Mouse (Mus musculus) retina, adult 2 months (tissue): ENCODE results near the gene Zfp941.
A peak's percentile ranks its signal among the peaks of the same experiment; 100 is the strongest.

ENCODE experiments used
- DNase-seq: peaks from one replicate; pipeline ENCODE4 v3.0.0-alpha.2; 2012; ENCODE audit warnings: low read depth, low spot score

Zfp941 gene

GRCm38 (mm10) chr7:140821653-140822329, at the start of gene Zfp941:
TSS of gene Zfp941 (minus strand) at chr7:140822178.
- no peak for DNase-seq

DNA sequence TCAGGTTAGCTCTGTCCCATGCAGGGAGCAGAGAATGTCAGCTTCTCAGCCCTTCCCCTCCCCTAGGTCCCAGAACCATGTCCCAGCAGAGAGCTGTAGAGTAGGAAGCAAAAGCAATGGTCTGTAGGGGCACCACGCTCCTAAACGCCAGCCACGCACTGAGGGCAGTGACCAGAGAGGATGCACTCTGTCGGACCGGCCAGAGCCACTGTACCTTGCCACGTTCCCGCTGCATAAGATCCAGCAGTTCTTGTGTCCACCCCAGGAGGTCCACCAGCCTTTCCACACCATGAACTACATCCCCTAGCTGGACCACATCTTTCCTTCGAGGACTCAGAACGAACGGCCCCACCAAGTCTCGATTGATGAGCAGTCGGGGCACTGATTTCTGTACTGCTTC, 42.8 kb upstream of the Zfp941 start:
- DNase-seq: no peak

GRCm38 (mm10) chr7:140860728-140861127, 38.8 kb upstream of the Zfp941 start:
- DNase-seq: no peak

- no peak for DNase-seq
Observed at GRCm38 (mm10) chr7:140859997-140860396, 38.0 kb upstream of the Zfp941 start.

DNA sequence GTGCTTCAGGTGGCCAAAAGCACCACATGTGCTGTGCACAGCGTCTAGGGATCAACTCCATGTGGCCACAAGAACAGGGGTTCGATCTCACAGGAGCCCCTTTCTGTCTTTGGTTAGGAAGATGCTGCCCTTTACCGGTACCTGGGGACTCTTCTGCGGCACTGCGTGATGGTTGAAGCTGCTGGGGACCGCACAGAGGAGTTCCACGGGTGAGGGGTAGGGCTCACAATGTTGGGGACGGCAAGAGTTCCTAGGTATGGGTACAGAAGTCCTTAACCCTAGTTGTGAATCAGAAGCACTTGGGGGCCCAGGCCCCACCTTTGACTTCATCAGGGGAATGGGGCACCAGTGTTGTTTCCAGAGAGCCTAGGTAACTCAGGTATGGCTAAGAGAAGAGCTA, 36.8 kb upstream of the Zfp941 start:
- no peak for DNase-seq

GRCm38 (mm10) chr7:140857550-140858505, 35.9 kb upstream of the Zfp941 start, which contains the start of gene Bet1l:
TSS of gene Bet1l (minus strand) at chr7:140857577.
- DNase-seq: no peak

DNA sequence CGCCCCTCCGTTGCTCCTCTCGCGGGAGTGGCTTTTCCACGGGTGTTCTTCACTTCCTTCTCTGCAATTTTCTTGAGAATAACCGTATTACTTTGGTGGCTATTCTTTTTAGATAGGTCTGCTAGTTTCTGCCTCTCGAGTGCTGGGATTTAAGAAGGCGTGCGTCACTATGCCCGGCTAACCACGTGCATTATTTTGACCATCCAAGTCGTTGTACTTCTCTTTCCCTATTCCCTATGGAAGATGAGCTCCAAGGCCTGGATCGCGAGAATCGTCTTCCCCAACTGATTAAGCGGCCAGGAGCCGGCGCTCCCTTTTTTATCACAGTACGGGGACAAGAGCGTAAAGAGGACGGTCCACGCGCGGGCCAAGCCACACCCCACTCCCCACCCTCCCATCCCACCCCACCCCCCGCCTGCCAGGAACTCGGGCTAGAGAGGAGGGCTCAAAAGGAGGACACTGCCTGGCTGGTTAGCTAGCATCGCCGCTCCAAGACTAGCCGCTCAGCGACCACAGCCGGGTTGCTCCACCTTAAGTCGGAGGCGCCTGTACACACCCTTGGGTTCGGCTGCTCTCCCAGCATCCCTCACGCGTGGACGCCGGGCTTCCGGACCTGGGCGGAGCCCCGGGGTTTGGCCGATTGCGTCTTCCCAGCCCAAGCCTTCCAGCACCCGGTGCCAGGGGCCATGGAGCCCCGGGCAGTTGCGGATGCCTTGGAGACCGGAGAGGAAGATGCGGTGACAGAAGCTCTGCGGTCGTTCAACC, 35.0 kb upstream of the Zfp941 start, which contains the start of gene Ric8a:
TSS of gene Ric8a (plus strand) at position 173 of the 765 bp plus-strand sequence.
- no peak for DNase-seq

- DNase-seq: peak; percentile 73
Observed at GRCm38 (mm10) chr7:140855860-140856784, 34.1 kb upstream of the Zfp941 start, which contains the start of gene Gm45785. TSS of gene Gm45785 (minus strand) at chr7:140856331.

DNA sequence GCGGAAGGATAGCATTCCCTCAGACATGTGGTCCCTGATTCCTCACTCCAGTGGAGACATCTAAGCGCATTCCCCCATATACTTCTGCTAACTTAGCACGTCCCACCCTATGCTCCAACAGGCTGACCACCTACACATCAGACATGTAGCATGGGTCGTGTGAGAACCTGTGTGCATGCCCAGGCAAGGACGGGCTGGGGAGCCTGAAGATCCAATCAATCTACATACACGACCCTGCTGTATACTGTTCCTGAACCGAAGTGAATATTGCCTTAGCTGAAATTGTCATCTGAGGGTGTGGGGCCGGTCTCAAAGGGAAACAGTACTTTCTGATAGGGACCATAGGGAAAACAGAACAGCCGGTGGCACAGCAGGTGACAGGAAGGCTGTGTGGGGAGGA, 33.2 kb upstream of the Zfp941 start:
- no peak for DNase-seq

- DNase-seq: no peak
Observed at GRCm38 (mm10) chr7:140854483-140854882, 32.5 kb upstream of the Zfp941 start.

DNA sequence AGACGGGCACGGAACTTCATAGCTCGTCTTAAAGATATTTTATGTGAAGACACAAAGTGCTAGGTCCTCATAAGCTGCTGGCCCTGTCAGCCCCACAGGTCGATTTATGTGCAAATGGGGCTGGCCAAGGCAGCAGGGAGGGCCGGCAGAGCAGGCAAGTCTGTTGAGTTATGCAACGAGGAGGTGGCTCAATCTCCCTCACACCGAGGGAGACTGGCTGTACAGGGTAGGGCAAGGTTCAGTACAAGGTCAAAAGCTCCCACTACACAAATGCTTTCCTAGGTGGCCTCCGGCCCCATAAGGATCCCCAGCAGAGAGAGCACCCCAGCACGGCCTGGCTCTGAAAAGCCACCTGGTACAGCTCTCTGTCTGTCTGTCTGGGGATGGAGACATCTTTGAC, 31.4 kb upstream of the Zfp941 start:
- DNase-seq: no peak

GRCm38 (mm10) chr7:140851916-140852315, 29.9 kb upstream of the Zfp941 start:
- no peak for DNase-seq

GRCm38 (mm10) chr7:140848591-140848990, 26.6 kb upstream of the Zfp941 start:
- no peak for DNase-seq

DNA sequence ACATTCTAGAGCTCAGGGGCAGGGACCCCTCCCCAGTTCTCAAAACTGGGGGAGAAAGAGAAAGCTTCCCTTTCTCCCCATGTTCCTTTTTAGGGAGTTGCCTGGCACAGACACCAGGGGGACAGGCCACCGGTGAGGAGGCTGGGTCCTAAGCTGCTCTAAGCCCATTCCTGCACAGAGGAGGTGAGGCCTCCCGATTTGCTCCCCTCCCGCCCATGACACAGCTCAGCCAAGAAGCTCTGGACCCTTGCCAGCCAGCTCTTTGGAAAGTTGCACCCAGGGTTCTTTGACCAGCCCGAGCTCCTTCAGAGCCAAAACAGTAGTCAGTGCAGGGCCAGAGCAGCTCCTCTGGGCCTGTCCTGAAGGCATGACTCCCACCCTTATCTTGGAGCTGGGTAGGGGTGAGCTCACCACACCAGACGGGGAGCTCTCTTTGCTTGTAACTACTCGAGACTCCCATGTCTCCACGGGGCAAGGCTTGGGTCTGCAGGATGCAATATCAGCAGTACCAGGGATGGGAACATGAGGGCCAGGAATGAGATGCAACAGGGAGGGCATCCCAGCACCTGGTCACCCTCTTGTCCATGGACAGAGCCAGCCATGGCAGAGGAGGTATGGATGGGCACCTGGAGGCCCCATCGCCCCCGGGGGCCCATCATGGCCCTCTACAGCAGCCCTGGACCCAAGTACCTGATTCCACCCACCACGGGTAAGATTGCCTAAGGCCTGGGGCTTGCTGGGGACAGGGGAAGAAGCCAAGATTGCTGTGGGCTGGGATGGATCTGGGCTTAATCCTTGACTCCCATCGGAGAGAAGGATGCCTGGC, 26.0 kb upstream of the Zfp941 start, which contains the start of gene Odf3:
TSS of gene Odf3 (plus strand) at position 51 of the 826 bp plus-strand sequence.
- no peak for DNase-seq

GRCm38 (mm10) chr7:140846676-140847075, 24.7 kb upstream of the Zfp941 start:
- no peak for DNase-seq

DNA sequence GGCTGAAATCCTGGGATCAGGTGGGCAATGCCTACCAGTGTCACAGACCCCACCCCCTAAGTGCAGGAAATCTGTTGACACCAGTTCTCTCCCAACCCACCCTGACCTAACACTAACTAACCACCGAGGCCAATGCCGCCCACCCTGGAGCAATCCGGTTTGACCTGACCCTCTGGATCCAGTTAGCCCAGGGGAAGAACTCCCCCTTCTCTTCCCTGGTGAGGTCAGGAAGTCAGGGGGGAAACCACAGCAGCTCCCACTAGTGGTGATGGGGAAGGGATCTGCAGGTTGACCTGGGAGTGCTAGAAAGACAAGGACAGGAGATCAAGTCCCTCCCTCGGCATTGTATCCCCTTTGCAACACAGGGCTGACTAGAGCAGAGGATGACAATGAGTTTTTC, 23.7 kb upstream of the Zfp941 start:
- no peak for DNase-seq

DNA sequence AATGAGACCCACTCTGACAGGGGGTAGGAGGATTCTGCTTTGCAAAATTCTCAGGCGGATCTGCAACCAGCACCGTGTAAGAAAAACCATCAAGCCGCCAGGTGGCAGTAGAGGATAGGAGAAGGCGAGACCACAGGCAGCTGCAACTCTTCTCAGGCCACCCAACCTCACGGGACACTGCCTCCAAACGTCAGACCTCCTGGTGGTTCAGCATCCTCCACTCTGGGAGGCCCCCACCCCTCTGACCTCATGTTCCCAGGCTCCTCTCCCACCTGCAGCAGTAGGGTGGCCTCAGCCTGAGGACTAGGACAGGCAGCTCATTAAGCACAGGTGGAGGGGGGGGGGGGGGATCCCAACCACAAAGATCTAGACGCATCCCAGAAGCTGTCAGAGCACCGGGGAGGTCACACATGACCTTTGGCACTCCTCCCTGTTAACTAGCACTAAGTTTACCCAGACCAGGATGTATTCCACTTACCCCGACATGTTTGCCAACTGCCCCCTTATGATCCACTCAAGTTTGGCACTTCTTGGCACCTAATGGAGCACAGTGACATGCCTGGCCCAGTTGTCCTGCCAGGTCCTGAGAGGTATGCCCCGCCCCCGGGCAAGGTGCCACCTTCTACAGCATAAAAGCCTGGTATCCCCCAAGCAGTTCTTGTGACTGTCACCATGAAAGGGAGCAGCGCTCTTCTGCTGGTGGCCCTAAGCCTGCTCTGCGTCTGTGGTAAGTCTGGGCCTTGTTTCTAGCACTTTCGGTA, 23.1 kb upstream of the Zfp941 start, which contains the start of gene Scgb1c1:
TSS of gene Scgb1c1 (plus strand) at position 643 of the 761 bp plus-strand sequence.
- DNase-seq: peak; percentile 67

DNA sequence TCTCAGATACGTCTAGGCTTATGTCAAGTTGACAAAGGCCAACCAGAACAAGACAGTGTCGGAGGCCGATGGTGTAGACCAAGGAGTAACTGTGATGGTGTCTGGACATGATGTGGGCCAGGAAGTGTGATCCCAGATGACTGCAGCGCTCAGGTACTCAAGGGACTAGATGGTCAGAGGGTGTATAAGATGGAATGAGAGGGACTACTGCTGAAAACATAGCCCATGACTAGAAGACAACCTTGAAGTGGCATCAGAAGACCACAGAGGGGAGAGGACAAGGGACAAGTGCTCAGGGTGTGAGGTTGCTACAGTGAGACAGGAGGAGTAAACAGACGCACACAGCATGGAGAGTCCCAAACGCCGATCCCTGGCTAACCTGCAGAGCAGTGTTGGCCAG, 21.8 kb upstream of the Zfp941 start:
- DNase-seq: no peak
